Mouse (Mus musculus) ES-Bruce4 (cell line): ENCODE measurements around the gene Adora2a. TPM values are rescaled to one million over a fixed set of nuclear protein-coding genes. Genes with fewer than 3 reads are reported as not detected.

Source experiments
- H3K27ac ChIP-seq: 2 replicates; pipeline ENCODE4 v1.5.1; 2012; ENCODE audit warnings: low read length, inconsistent platforms; ENCODE audit not compliant: insufficient read depth
- H3K27me3 ChIP-seq: 2 replicates; pipeline ENCODE4 v1.6.1; 2012; ENCODE audit warnings: mild to moderate bottlenecking, low read length, inconsistent platforms; ENCODE audit not compliant: control insufficient read depth, poor library complexity, insufficient read depth, severe bottlenecking
- H3K36me3 ChIP-seq: 2 replicates; pipeline ENCODE4 v1.6.1; 2012; ENCODE audit warnings: inconsistent platforms, mild to moderate bottlenecking, low read length, moderate library complexity; ENCODE audit not compliant: control insufficient read depth, poor library complexity, insufficient read depth, severe bottlenecking
- H3K4me1 ChIP-seq: one replicate; pipeline ENCODE4 v1.8.1; 2011; ENCODE audit warnings: low read length; ENCODE audit not compliant: control insufficient read depth, insufficient read depth
- H3K4me3 ChIP-seq: 2 replicates; pipeline ENCODE4 v1.5.1; 2011; ENCODE audit warnings: low read depth, mild to moderate bottlenecking, low read length
- H3K9ac ChIP-seq: 2 replicates; pipeline ENCODE4 v1.6.1; 2012; ENCODE audit warnings: low read depth, mild to moderate bottlenecking, inconsistent platforms; ENCODE audit not compliant: poor library complexity, severe bottlenecking
- H3K9me3 ChIP-seq: replicated peaks from 2 replicates; pipeline ENCODE4 v1.6.1; 2012; ENCODE audit warnings: mild to moderate bottlenecking, low read length, inconsistent platforms; ENCODE audit not compliant: control insufficient read depth, poor library complexity, insufficient read depth, severe bottlenecking
- CTCF ChIP-seq: IDR thresholded peaks from one replicate; pipeline ENCODE4 v1.8.1; 2011; ENCODE audit warnings: low read depth, low read length
- EP300 ChIP-seq: IDR thresholded peaks from 2 replicates; pipeline ENCODE4 v1.6.1; 2011; ENCODE audit warnings: low read depth, low read length; ENCODE audit not compliant: insufficient read depth
- POLR2A ChIP-seq: IDR thresholded peaks from one replicate; pipeline ENCODE4 v1.8.1; 2011; ENCODE audit warnings: low read length; ENCODE audit not compliant: insufficient read depth
- polyA plus RNA-seq: library from polyadenylated mRNA; stranded (reverse); fragments of >200 nt; gene quantifications from 2 replicates; pipeline ENCODE4 v1.2.4, GENCODE M21; 2011; ENCODE audit warnings: low read depth; ENCODE audit not compliant: missing spikeins, insufficient read depth, insufficient read length

Adora2a gene
- polyA plus RNA-seq, 1 experiment, result 0.22 TPM

- H3K4me1 ChIP-seq, result no peaks in the 10 kb centered on the region
- H3K9me3 ChIP-seq, result no peaks in the 10 kb centered on the region
- TF ChIP-seq POLR2A (no peak), EP300 (no peak)
- H3K9ac ChIP-seq, result no peak overlapping the region
- H3K4me3 ChIP-seq, result peak overlapping the region; percentile 19; the same call in 1 of the 2 replicates
- no peak overlapping the region for H3K27ac ChIP-seq
- no peaks in the 10 kb centered on the region for H3K36me3 ChIP-seq
- H3K27me3 ChIP-seq, result no peaks in the 10 kb centered on the region
These were observed 16.6 kb downstream of the Adora2a start for GRCm38 (mm10) chr10:75333176-75333776.

- Histone ChIP-seq H3K9me3 (no peaks in the 10 kb centered on the region), H3K9ac (no peak overlapping the region), H3K36me3 (no peaks in the 10 kb centered on the region), H3K27me3 (no peaks in the 10 kb centered on the region), H3K4me3 (no peak overlapping the region), H3K4me1 (no peaks in the 10 kb centered on the region), H3K27ac (no peak overlapping the region)
- TF ChIP-seq POLR2A, result no peak
- TF ChIP-seq CTCF, result no peak
- TF ChIP-seq EP300, result no peak
These were observed 17.5 kb downstream of the Adora2a start for GRCm38 (mm10) chr10:75334175-75334574.

- Histone ChIP-seq H3K4me1 (no peaks in the 10 kb centered on the region), H3K4me3 (no peak overlapping the region), H3K27ac (no peak overlapping the region), H3K36me3 (no peaks in the 10 kb centered on the region), H3K9ac (no peak overlapping the region), H3K27me3 (no peaks in the 10 kb centered on the region), H3K9me3 (no peaks in the 10 kb centered on the region)
- TF ChIP-seq EP300, result no peak
- TF ChIP-seq POLR2A, result no peak
- TF ChIP-seq CTCF, result no peak
These were observed 18.4 kb downstream of the Adora2a start for GRCm38 (mm10) chr10:75335075-75335474.

- H3K4me1 ChIP-seq, result no peaks in the 10 kb centered on the region
- H3K9ac ChIP-seq, result no peak overlapping the region
- no peak overlapping the region for H3K4me3 ChIP-seq
- no peaks in the 10 kb centered on the region for H3K27me3 ChIP-seq
- H3K36me3 ChIP-seq, result no peaks in the 10 kb centered on the region
- H3K27ac ChIP-seq, result no peak overlapping the region
- TF ChIP-seq CTCF (no peak), EP300 (no peak), POLR2A (no peak)
- H3K9me3 ChIP-seq, result no peaks in the 10 kb centered on the region
These were observed 20.6 kb downstream of the Adora2a start for GRCm38 (mm10) chr10:75337231-75337630.

GRCm38 (mm10) chr10:75338852-75339251 lies 22.2 kb downstream of the Adora2a start:
- Histone ChIP-seq H3K9ac (no peak overlapping the region), H3K4me1 (no peaks in the 10 kb centered on the region), H3K4me3 (no peak overlapping the region), H3K36me3 (no peaks in the 10 kb centered on the region), H3K27me3 (no peaks in the 10 kb centered on the region), H3K9me3 (no peaks in the 10 kb centered on the region), H3K27ac (no peak overlapping the region)
- TF ChIP-seq CTCF (no peak), EP300 (no peak), POLR2A (no peak)

GRCm38 (mm10) chr10:75339377-75339776 lies 22.7 kb downstream of the Adora2a start:
- Histone ChIP-seq H3K4me3 (no peak overlapping the region), H3K4me1 (no peaks in the 10 kb centered on the region), H3K27ac (no peak overlapping the region), H3K9me3 (no peaks in the 10 kb centered on the region), H3K36me3 (no peaks in the 10 kb centered on the region), H3K9ac (no peak overlapping the region), H3K27me3 (no peaks in the 10 kb centered on the region)
- no peak for TF ChIP-seq CTCF
- TF ChIP-seq EP300, result no peak
- no peak for TF ChIP-seq POLR2A
